Mouse (Mus musculus) MEL (cell line): ENCODE measurements at regions not wholly inside any gene's neighbourhood (a gene's known extent, or its start where the extent isn't known, plus 50 kb on each side); places are given as distances from the start of the nearest gene placed in this dataset.

ENCODE experiments used
- CHD1 ChIP-seq: IDR thresholded peaks from 2 replicates; pipeline ENCODE4 v1.6.1; 2012; ENCODE audit warnings: low read depth, mild to moderate bottlenecking, inconsistent platforms, low read length, improper control_type of control experiment
- CHD2 ChIP-seq: IDR thresholded peaks from 2 replicates; pipeline ENCODE4 v1.6.1; 2011; ENCODE audit warnings: low read length, improper control_type of control experiment
- CTCF ChIP-seq, 3 experiments: IDR thresholded peaks in 2 of 3; conservative IDR thresholded peaks in 1 of 3; 2 replicates each; pipeline ENCODE4 v1.5.1; 2011 to 2012; ENCODE audit warnings: low read length in 3 of 3, low read depth in 2 of 3, mild to moderate bottlenecking in 2 of 3, improper control_type of control experiment in 1 of 3, inconsistent platforms in 1 of 3, mixed read lengths in 1 of 3, moderate library complexity in 1 of 3; ENCODE audit not compliant: control insufficient read depth in 1 of 3, insufficient read depth in 1 of 3, poor library complexity in 1 of 3, severe bottlenecking in 1 of 3
- E2F4 ChIP-seq: IDR thresholded peaks from 2 replicates; pipeline ENCODE4 v1.6.1; 2011; ENCODE audit warnings: low read depth, low read length, improper control_type of control experiment, borderline replicate concordance
- NRF1 ChIP-seq: IDR thresholded peaks from 2 replicates; pipeline ENCODE4 v1.6.1; 2014; ENCODE audit warnings: low read depth, mild to moderate bottlenecking, inconsistent platforms, low read length, improper control_type of control experiment, moderate library complexity; ENCODE audit not compliant: poor library complexity, insufficient read depth, severe bottlenecking
- POLR2A ChIP-seq, 2 experiments: IDR thresholded peaks; 2 replicates each; pipeline ENCODE4 v1.6.1; 2011 to 2012; ENCODE audit warnings: low read length in 2 of 2, mild to moderate bottlenecking in 2 of 2, control low read depth in 1 of 2, improper control_type of control experiment in 1 of 2, low read depth in 1 of 2, moderate library complexity in 1 of 2; ENCODE audit not compliant: control insufficient read depth in 1 of 2, insufficient read depth in 1 of 2, poor library complexity in 1 of 2
- RCOR1 ChIP-seq: IDR thresholded peaks from 2 replicates; pipeline ENCODE4 v1.6.1; 2012; ENCODE audit warnings: low read depth, mild to moderate bottlenecking, inconsistent platforms, low read length, improper control_type of control experiment
- USF1 ChIP-seq: IDR thresholded peaks from 2 replicates; pipeline ENCODE4 v1.6.1; 2014; ENCODE audit warnings: low read depth, mild to moderate bottlenecking, inconsistent platforms, low read length, improper control_type of control experiment, moderate library complexity

GRCm38 (mm10) chr16:21333223-21333951 lies 89.5 kb upstream of the Vps8 start:
- TF ChIP-seq USF1 (peak; percentile 8; the same call in 1 of the 2 replicates), POLR2A (IDR thresholded peaks at IDR 0.05; ENCODE audit: control insufficient read depth in 1 of 2, insufficient read depth in 1 of 2, low read depth in 1 of 2, low read length in 2 of 2, poor library complexity in 1 of 2) (peak; percentile 88 to 97), RCOR1 (peak; percentile 64), E2F4 (no peak; the same call in 1 of the 2 replicates), CHD2 (no peak), CTCF (IDR thresholded peaks at IDR 0.05 in 2 of 3, conservative IDR thresholded peaks at IDR 0.05 in 1 of 3; ENCODE audit: control insufficient read depth in 1 of 3, insufficient read depth in 1 of 3, low read depth in 2 of 3, low read length in 3 of 3, poor library complexity in 1 of 3, severe bottlenecking in 1 of 3) (0 out of 6 replicates have a peak, but pooled peaks of 1 of the 3 experiments have one; percentile 3), CHD1 (peak; percentile 52; the same call in 1 of the 2 replicates), NRF1 (peak; percentile 74)
